Mouse (Mus musculus): Measurements from ENCODE around the gene Olfr1184. TPM values are rescaled to one million over a fixed set of nuclear protein-coding genes. Genes with fewer than 3 reads are reported as not detected.
"Not testable (repeated sequence)": the region's sequence is repeated elsewhere in the genome, so short reads cannot be mapped to it uniquely, and the experiment has no call there.

Olfr1184 gene
- polyA plus RNA-seq (2015; fragmentation: Nextera tagmentation; extraction: Ambion mirVana), result not detected in 2 replicates

- Histone ChIP-seq H3K27ac (replicated peaks) (no peak within 1 kb of the TSS), H3K4me3 (replicated peaks) (no peak within 1 kb of the TSS), H3K4me2 (replicated peaks) (no peak within 1 kb of the TSS), H3K9ac (no peak within 1 kb of the TSS), H3K27me3 (no peaks in the 10 kb centered on the region), H3K4me1 (no peaks in the 10 kb centered on the region), H3K9me3 (replicated peaks) (no peaks in the 10 kb centered on the region), H3K36me3 (no peaks in the 10 kb centered on the region)
- 87% methylated on average over 2 of the region's 2 CpGs for WGBS
- ATAC-seq (ENCODE audit: insufficient number of reproducible peaks, low FRiP score, low TSS enrichment, low read depth), result no peak
These were observed at the start of gene Olfr1184 for GRCm38 (mm10) chr2:88483298-88483697. Olfr1184 (plus strand) TSS chr2:88483598.

GRCm38 (mm10) chr2:88449031-88449430 lies 34.4 kb upstream of the Olfr1184 start, which contains the start of gene Gm13757:
Gm13757 (minus strand) TSS chr2:88449131.
- Histone ChIP-seq H3K27me3 (no peaks in the 10 kb centered on the region), H3K27ac (replicated peaks) (no peak within 1 kb of the TSS), H3K9ac (no peak within 1 kb of the TSS), H3K4me1 (no peaks in the 10 kb centered on the region), H3K36me3 (no peaks in the 10 kb centered on the region), H3K4me2 (replicated peaks) (no peak within 1 kb of the TSS), H3K4me3 (replicated peaks) (no peak within 1 kb of the TSS), H3K9me3 (replicated peaks) (no peaks in the 10 kb centered on the region)
- 89% methylated on average over 1 of the region's 1 CpGs for WGBS
- ATAC-seq (ENCODE audit: insufficient number of reproducible peaks, low FRiP score, low TSS enrichment, low read depth), result no peak

- H3K27ac ChIP-seq (replicated peaks); H3K9me3 ChIP-seq (replicated peaks); H3K4me2 ChIP-seq (replicated peaks); H3K36me3 ChIP-seq; H3K4me1 ChIP-seq; H3K4me3 ChIP-seq (replicated peaks); H3K27me3 ChIP-seq; H3K9ac ChIP-seq; ATAC-seq (ENCODE audit: insufficient number of reproducible peaks, low FRiP score, low TSS enrichment, low read depth): not testable (repeated sequence)
- 83% methylated on average over 1 of the region's 1 CpGs for WGBS
These were observed 28.8 kb upstream of the Olfr1184 start, which contains the start of gene Olfr1183 for GRCm38 (mm10) chr2:88454567-88454966. Olfr1183 (plus strand) TSS chr2:88454867.

GRCm38 (mm10) chr2:88493020-88493419 lies 9.6 kb downstream of the Olfr1184 start, which contains the start of gene Olfr1185-ps1:
Olfr1185-ps1 (plus strand) TSS chr2:88493320.
- ATAC-seq (ENCODE audit: insufficient number of reproducible peaks, low FRiP score, low TSS enrichment, low read depth), result no peak
- Histone ChIP-seq H3K27ac (replicated peaks) (no peak within 1 kb of the TSS), H3K27me3 (no peaks in the 10 kb centered on the region), H3K36me3 (no peaks in the 10 kb centered on the region), H3K4me1 (no peaks in the 10 kb centered on the region), H3K4me3 (replicated peaks) (no peak within 1 kb of the TSS), H3K9ac (no peak within 1 kb of the TSS), H3K4me2 (replicated peaks) (no peak within 1 kb of the TSS), H3K9me3 (replicated peaks) (no peaks in the 10 kb centered on the region)
- 57% methylated on average over 2 of the region's 2 CpGs for WGBS

GRCm38 (mm10) chr2:88518251-88518650 lies 34.9 kb downstream of the Olfr1184 start, which contains the start of gene Olfr1186:
Olfr1186 (plus strand) TSS chr2:88518551.
- Histone ChIP-seq H3K9ac (no peak within 1 kb of the TSS), H3K27ac (replicated peaks) (no peak within 1 kb of the TSS), H3K4me2 (replicated peaks) (no peak within 1 kb of the TSS), H3K36me3 (no peaks in the 10 kb centered on the region), H3K4me3 (replicated peaks) (no peak within 1 kb of the TSS), H3K27me3 (no peaks in the 10 kb centered on the region), H3K4me1 (no peaks in the 10 kb centered on the region), H3K9me3 (replicated peaks) (no peaks in the 10 kb centered on the region)
- 73% methylated on average over 2 of the region's 2 CpGs for WGBS
- no peak for ATAC-seq (ENCODE audit: insufficient number of reproducible peaks, low FRiP score, low TSS enrichment, low read depth)

- Histone ChIP-seq H3K36me3 (no peaks in the 10 kb centered on the region), H3K9me3 (replicated peaks) (no peaks in the 10 kb centered on the region), H3K4me1 (no peaks in the 10 kb centered on the region), H3K9ac (no peak overlapping the region), H3K4me3 (replicated peaks) (no peak overlapping the region), H3K27me3 (no peaks in the 10 kb centered on the region), H3K27ac (replicated peaks) (no peak overlapping the region), H3K4me2 (replicated peaks) (no peak overlapping the region)
- ATAC-seq (ENCODE audit: insufficient number of reproducible peaks, low FRiP score, low TSS enrichment, low read depth), result no peak
- 66% methylated on average over 3 of the region's 3 CpGs for WGBS
These were observed 42.3 kb downstream of the Olfr1184 start for GRCm38 (mm10) chr2:88525720-88526119.

Other genes with a start within 250 kb of the Olfr1184 start
- gene Olfr1173, start 203.7 kb upstream of the Olfr1184 start, polyA plus RNA-seq (2015; fragmentation: Nextera tagmentation; extraction: Ambion mirVana), result not detected in 2 replicates
- not detected in 2 replicates for gene Olfr1174-ps, start 168.5 kb upstream of the Olfr1184 start, polyA plus RNA-seq (2015; fragmentation: Nextera tagmentation; extraction: Ambion mirVana)
- not detected in 2 replicates for gene Olfr1175-ps, start 156.4 kb upstream of the Olfr1184 start, polyA plus RNA-seq (2015; fragmentation: Nextera tagmentation; extraction: Ambion mirVana)
- 0.40 and 0.41 TPM in 2 replicates for gene Olfr1176, start 146.9 kb upstream of the Olfr1184 start, polyA plus RNA-seq (2015; fragmentation: Nextera tagmentation; extraction: Ambion mirVana)
- gene Olfr1177-ps, start 137.1 kb upstream of the Olfr1184 start, polyA plus RNA-seq (2015; fragmentation: Nextera tagmentation; extraction: Ambion mirVana), result 0.13 and 0.23 TPM in 2 replicates
- not detected in 2 replicates for gene Olfr1178, start 96.5 kb upstream of the Olfr1184 start, polyA plus RNA-seq (2015; fragmentation: Nextera tagmentation; extraction: Ambion mirVana)
- not detected in 2 replicates for gene Olfr1179, start 77.1 kb upstream of the Olfr1184 start, polyA plus RNA-seq (2015; fragmentation: Nextera tagmentation; extraction: Ambion mirVana)
- not detected in 2 replicates for gene Olfr1180, start 64.4 kb upstream of the Olfr1184 start, polyA plus RNA-seq (2015; fragmentation: Nextera tagmentation; extraction: Ambion mirVana)
- not detected in 2 replicates for gene Olfr1181, start 57.4 kb upstream of the Olfr1184 start, polyA plus RNA-seq (2015; fragmentation: Nextera tagmentation; extraction: Ambion mirVana)
- gene Gm13757, start 34.5 kb upstream of the Olfr1184 start, polyA plus RNA-seq (2015; fragmentation: Nextera tagmentation; extraction: Ambion mirVana), result not detected in 2 replicates
- gene Olfr1183, start 28.7 kb upstream of the Olfr1184 start, polyA plus RNA-seq (2015; fragmentation: Nextera tagmentation; extraction: Ambion mirVana), result not detected in 2 replicates
- gene Olfr1185-ps1, start 9.7 kb downstream of the Olfr1184 start, polyA plus RNA-seq (2015; fragmentation: Nextera tagmentation; extraction: Ambion mirVana), result not detected in 2 replicates
- not detected in 2 replicates for gene Olfr1186, start 35.0 kb downstream of the Olfr1184 start, polyA plus RNA-seq (2015; fragmentation: Nextera tagmentation; extraction: Ambion mirVana)
- not detected in 2 replicates for gene Olfr1188, start 73.3 kb downstream of the Olfr1184 start, polyA plus RNA-seq (2015; fragmentation: Nextera tagmentation; extraction: Ambion mirVana)
- gene Olfr1189, start 102.9 kb downstream of the Olfr1184 start, polyA plus RNA-seq (2015; fragmentation: Nextera tagmentation; extraction: Ambion mirVana), result not detected in 2 replicates
- not detected in 2 replicates for gene Olfr1191-ps1, start 156.9 kb downstream of the Olfr1184 start, polyA plus RNA-seq (2015; fragmentation: Nextera tagmentation; extraction: Ambion mirVana)
- gene Olfr1192-ps1, start 164.9 kb downstream of the Olfr1184 start, polyA plus RNA-seq (2015; fragmentation: Nextera tagmentation; extraction: Ambion mirVana), result 0.04 TPM in 1 of 2 replicates, not detected in the other
- not detected in 2 replicates for gene Olfr1193, start 192.0 kb downstream of the Olfr1184 start, polyA plus RNA-seq (2015; fragmentation: Nextera tagmentation; extraction: Ambion mirVana)
- gene Olfr1195, start 205.6 kb downstream of the Olfr1184 start, polyA plus RNA-seq (2015; fragmentation: Nextera tagmentation; extraction: Ambion mirVana), result not detected in 2 replicates
- gene Olfr1196, start 221.0 kb downstream of the Olfr1184 start, polyA plus RNA-seq (2015; fragmentation: Nextera tagmentation; extraction: Ambion mirVana), result not detected in 2 replicates
- not detected in 2 replicates for gene Olfr1197, start 248.8 kb downstream of the Olfr1184 start, polyA plus RNA-seq (2015; fragmentation: Nextera tagmentation; extraction: Ambion mirVana)